Mouse (Mus musculus) liver, embryonic 15.5 days (tissue): ENCODE results near the gene Gm21860. TPM values are rescaled to one million over a fixed set of nuclear protein-coding genes. Genes with fewer than 3 reads are reported as not detected.
A peak's percentile ranks its signal among the peaks of the same experiment; 100 is the strongest.
"Not testable (repeated sequence)": the region's sequence is repeated elsewhere in the genome, so short reads cannot be mapped to it uniquely, and the experiment has no call there.

ENCODE experiments used
- ATAC-seq: fragments of 200-750 bp; cut with Nextera tagmentation; 2 replicates; pipeline ENCODE4 v1.8.0; 2017; ENCODE audit warnings: moderate number of reproducible peaks, mild to moderate bottlenecking, moderate library complexity; ENCODE audit not compliant: insufficient read depth
- H3K27ac ChIP-seq: fragments of 300-500 bp; sonication (generic); replicated peaks from 2 replicates; pipeline ENCODE4 v1.5.1; 2015; ENCODE audit warnings: mild to moderate bottlenecking, inconsistent platforms
- H3K27me3 ChIP-seq: fragments of 300-500 bp; sonication (generic); 2 replicates; pipeline ENCODE4 v1.6.1; 2015; ENCODE audit warnings: mild to moderate bottlenecking, inconsistent platforms
- H3K36me3 ChIP-seq: fragments of 300-500 bp; sonication (generic); replicated peaks from 2 replicates; pipeline ENCODE4 v1.6.1; 2015; ENCODE audit warnings: moderate library complexity, mild to moderate bottlenecking, inconsistent platforms
- H3K4me1 ChIP-seq: fragments of 300-500 bp; sonication (generic); replicated peaks from 2 replicates; pipeline ENCODE4 v1.6.1; 2015; ENCODE audit warnings: inconsistent platforms
- H3K4me2 ChIP-seq: fragments of 300-500 bp; sonication (generic); 2 replicates; pipeline ENCODE4 v1.6.1; 2015; ENCODE audit warnings: moderate library complexity, mild to moderate bottlenecking, inconsistent platforms
- H3K4me3 ChIP-seq: fragments of 300-500 bp; sonication (generic); replicated peaks from 2 replicates; pipeline ENCODE4 v1.5.1; 2015; ENCODE audit warnings: mild to moderate bottlenecking, inconsistent platforms
- H3K9ac ChIP-seq: fragments of 300-500 bp; sonication (generic); 2 replicates; pipeline ENCODE4 v1.6.1; 2015; ENCODE audit warnings: moderate library complexity, mild to moderate bottlenecking, inconsistent platforms
- H3K9me3 ChIP-seq: fragments of 300-500 bp; sonication (generic); replicated peaks from 2 replicates; pipeline ENCODE4 v1.6.1; 2016; ENCODE audit warnings: inconsistent platforms
- WGBS: fragments of 180-500 bp; shearing (Covaris S2); methylation state at CpG from one replicate; pipeline ENCODE4 v1.1.7; 2015; ENCODE audit warnings: mixed read lengths; ENCODE audit not compliant: insufficient replicate concordance; 5-methylcytosine and 5-hydroxymethylcytosine counted together
- polyA plus RNA-seq: library from polyadenylated mRNA; unstranded; fragments of >200 nt; fragmentation: Nextera tagmentation; extraction: Ambion mirVana; gene quantifications from 2 replicates; pipeline ENCODE4 v1.2.1, GENCODE M21; 2015

The Gm21860 gene
- polyA plus RNA-seq, 1 experiment from 2014 or later, result not detected

DNA sequence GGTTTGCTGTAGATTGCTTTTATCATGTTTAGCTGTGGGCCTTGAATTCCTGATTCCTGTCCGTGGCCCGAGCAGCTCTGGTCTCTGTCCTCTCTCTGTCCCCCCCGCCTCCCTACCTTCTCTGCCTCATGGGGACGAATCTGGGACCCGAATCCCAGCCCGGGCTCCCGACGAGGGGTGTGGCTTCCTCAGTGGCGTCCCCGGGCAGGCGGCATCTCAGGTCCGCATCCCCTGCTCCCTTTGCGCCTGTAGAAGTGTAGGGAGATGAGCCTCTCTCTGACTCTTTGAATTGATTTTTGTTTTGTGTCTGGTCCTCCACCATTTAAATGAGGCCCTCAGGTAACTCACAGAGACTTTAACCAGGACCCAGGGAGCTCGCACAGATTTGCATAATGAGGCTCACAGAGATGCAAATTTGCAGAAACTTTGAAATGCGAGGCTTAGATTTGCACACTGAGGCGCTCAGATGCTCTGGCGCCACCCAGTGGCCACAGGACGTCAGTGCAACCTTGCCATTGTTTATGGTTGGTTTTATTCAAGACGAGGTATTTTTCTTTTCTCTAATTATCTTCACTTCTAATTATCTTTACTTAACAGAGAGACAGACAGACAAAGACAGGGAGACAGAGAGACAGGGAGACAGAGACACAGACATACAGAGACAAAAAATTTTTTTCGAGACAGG, 23.6 kb downstream of the Gm21860 start:
- not testable (repeated sequence) for H3K4me3 ChIP-seq, H3K4me2 ChIP-seq, H3K27ac ChIP-seq, H3K9me3 ChIP-seq, H3K36me3 ChIP-seq, H3K9ac ChIP-seq, H3K4me1 ChIP-seq, H3K27me3 ChIP-seq
- WGBS, result 64% methylated on average over 20 of the region's 20 CpGs
- ATAC-seq, result 0 out of 2 replicates have a peak, but pooled peaks have one; percentile 57

DNA sequence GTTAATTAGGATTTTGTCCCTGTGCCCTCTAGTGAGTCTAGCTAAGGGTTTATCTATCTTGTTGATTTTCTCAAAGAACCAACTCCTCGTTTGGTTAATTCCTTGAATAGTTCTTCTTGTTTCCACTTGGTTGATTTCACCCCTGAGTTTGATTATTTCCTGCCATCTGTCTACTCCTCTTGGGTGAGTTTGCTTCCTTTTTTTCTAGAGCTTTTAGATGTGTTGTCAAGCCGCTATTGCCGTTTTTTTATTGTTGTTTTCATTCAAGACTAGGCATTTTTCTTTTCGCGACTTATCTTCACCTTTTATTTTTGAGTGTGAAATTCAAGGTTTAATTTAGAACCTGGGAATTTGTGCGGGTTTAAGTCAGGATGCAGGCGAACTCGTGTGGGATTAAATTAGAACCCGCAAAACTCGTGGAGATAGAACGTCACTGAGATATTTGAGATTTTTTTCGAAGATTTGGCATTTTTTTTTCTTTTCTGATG, 24.8 kb downstream of the Gm21860 start:
- ATAC-seq, H3K36me3 ChIP-seq, H3K4me3 ChIP-seq, H3K9ac ChIP-seq, H3K4me1 ChIP-seq, H3K9me3 ChIP-seq, H3K27ac ChIP-seq, H3K27me3 ChIP-seq, H3K4me2 ChIP-seq: not testable (repeated sequence)
- 60% methylated on average over 12 of the region's 12 CpGs for WGBS

- not testable (repeated sequence) for H3K36me3 ChIP-seq, H3K4me1 ChIP-seq, H3K27ac ChIP-seq, H3K4me2 ChIP-seq, H3K9me3 ChIP-seq, ATAC-seq, H3K4me3 ChIP-seq, H3K9ac ChIP-seq, H3K27me3 ChIP-seq
- 70% methylated on average over 16 of the region's 17 CpGs for WGBS
Observed at GRCm38 (mm10) chrY:90728905-90729256, 25.7 kb downstream of the Gm21860 start.

GRCm38 (mm10) chrY:90728251-90728904, 26.2 kb downstream of the Gm21860 start:
- not testable (repeated sequence) for H3K27me3 ChIP-seq, H3K4me2 ChIP-seq, H3K4me3 ChIP-seq, H3K27ac ChIP-seq, ATAC-seq, H3K4me1 ChIP-seq, H3K9me3 ChIP-seq, H3K9ac ChIP-seq, H3K36me3 ChIP-seq
- WGBS, result 65% methylated on average over 11 of the region's 13 CpGs

DNA sequence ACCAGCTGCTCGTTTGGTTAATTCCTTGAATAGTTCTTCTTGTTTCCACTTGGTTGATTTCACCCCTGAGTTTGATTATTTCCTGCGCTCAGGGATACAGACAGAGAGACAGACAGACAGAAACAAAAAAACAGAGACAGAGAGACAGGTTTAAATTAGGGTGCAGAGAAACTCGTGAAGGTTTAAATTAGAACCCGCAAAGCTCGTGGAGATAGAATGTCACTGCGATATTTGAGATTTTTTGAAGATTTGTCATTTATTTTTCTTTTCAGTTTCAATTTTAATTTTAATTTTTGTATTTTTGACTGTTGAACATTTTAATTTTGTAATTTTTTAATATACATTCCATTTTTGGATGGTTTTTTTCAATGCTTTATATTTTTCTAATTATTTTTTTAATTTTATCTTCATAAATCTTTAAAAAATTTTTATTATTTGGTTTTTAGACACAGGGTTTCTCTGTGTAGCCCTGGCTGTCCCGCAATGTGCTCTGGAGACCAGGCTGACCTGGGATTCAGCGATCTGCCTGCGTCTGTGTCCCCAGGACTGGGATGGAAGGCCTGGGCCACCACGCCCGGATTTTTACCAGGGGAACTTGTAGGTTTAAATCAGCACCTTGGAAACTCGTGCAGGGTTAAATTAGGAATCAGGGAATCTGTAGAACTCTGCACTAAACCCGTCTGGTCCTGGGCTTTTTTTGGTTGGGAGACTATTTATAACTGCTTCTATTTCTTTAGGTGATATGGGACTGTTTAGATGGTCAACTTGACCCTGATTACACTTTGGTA, 27.3 kb downstream of the Gm21860 start:
- H3K4me1 ChIP-seq, H3K27ac ChIP-seq, H3K4me3 ChIP-seq, H3K9ac ChIP-seq, H3K27me3 ChIP-seq, ATAC-seq, H3K36me3 ChIP-seq, H3K4me2 ChIP-seq, H3K9me3 ChIP-seq: not testable (repeated sequence)
- 62% methylated on average over 13 of the region's 13 CpGs for WGBS

DNA sequence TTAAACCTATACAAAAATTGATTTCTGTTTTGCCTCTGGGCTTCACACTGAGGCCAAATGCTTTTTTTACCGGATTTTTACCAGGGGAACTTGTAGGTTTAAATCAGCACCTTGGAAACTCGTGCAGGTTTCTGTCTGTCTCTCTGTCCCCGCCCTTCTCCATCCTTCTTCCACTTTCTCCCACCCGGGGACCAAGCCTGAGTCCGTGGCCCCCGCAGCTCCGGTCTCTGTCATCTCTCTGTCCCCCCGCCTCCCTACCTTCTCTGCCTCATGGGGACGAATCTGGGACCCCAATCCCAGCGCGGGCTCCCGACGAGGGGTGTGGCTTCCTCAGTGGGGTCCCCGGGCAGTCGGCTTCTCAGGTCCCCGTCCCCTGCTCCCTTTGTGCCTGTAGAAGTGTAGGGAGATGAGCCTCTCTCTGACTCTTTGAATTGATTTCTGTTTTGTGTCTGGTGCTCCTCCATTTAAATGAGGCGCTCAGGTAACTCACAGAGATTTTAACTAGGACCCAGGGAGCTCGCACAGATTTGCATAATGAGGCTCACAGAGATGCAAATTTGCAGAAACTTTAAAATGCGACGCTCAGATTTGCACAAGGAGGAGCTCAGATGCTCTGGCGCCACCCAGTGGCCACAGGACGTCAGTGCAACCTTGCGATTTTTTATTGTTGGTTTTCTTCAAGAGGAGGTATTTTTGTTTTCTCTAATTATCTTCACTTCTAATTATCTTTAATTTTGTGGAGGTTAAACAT, 28.7 kb downstream of the Gm21860 start:
- H3K4me1 ChIP-seq, ATAC-seq, H3K36me3 ChIP-seq, H3K9me3 ChIP-seq, H3K27ac ChIP-seq, H3K27me3 ChIP-seq, H3K4me2 ChIP-seq, H3K4me3 ChIP-seq, H3K9ac ChIP-seq: not testable (repeated sequence)
- WGBS, result 72% methylated on average over 21 of the region's 23 CpGs

- not testable (repeated sequence) for H3K4me2 ChIP-seq, H3K4me1 ChIP-seq, H3K27me3 ChIP-seq, ATAC-seq, H3K9me3 ChIP-seq, H3K9ac ChIP-seq, H3K36me3 ChIP-seq, H3K4me3 ChIP-seq, H3K27ac ChIP-seq
- 71% methylated on average over 10 of the region's 10 CpGs for WGBS
Observed at GRCm38 (mm10) chrY:90725166-90725565, 29.5 kb downstream of the Gm21860 start.

DNA sequence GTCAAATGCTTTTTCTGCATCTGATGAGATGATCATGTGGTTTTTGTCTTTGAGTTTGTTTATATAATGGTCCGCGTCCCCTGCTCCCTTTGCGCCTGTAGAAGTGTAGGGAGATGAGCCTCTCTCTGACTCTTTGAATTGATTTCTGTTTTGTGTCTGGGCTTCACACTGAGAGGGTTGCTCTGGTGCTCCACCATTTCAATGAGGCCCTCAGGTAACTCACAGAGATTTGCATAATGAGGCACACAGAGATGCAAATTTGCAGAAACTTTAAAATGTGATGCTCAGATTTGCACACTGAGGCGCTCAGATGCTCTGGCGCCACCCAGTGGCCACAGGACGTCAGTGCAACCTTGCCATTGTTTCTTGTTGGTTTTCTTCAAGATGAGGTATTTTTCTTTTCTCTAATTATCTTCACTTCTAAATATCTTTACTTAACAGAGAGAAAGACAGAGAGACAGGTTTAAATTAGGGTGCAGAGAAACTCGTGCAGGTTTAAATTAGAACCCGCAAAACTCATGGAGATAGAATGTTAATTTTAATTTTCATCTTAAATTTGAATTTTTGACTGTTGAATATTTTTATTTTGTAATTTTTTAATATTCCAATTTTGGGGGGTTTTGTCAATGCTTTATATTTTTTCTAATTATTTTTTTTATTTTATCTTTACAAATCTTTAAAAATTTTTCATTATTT, 30.5 kb downstream of the Gm21860 start:
- not testable (repeated sequence) for H3K4me1 ChIP-seq, H3K9ac ChIP-seq, H3K4me2 ChIP-seq, H3K4me3 ChIP-seq, H3K36me3 ChIP-seq, H3K27ac ChIP-seq, H3K9me3 ChIP-seq, H3K27me3 ChIP-seq
- WGBS, result 50% methylated on average over 8 of the region's 8 CpGs
- peak; percentile 75 for ATAC-seq

GRCm38 (mm10) chrY:90723336-90723987, 31.2 kb downstream of the Gm21860 start:
- not testable (repeated sequence) for H3K36me3 ChIP-seq, H3K9me3 ChIP-seq, H3K4me1 ChIP-seq, H3K9ac ChIP-seq, H3K27ac ChIP-seq, H3K4me3 ChIP-seq, H3K4me2 ChIP-seq, H3K27me3 ChIP-seq
- WGBS, result 59% methylated on average over 9 of the region's 9 CpGs
- peak; percentile 62 for ATAC-seq

DNA sequence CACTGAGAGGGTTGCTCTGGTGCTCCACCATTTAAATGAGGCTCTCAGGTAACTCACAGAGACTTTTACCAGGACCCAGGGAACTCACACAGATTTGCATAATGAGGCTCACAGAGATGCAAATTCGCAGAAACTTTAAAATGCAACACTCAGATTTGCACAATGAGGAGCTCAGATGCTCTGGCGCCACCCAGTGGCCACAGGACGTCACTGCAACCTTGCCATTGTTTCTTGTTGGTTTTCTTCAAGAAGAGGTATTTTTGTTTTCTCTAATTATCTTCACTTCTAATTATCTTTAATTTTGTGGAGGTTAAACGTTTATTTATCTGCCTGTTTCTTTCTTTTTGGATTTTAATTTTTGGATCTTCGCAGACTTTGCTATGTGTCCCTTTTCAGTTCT, 34.1 kb downstream of the Gm21860 start:
- 24% methylated on average over 5 of the region's 5 CpGs for WGBS
- not testable (repeated sequence) for H3K4me2 ChIP-seq, H3K27me3 ChIP-seq, H3K9ac ChIP-seq, H3K4me3 ChIP-seq, ATAC-seq, H3K4me1 ChIP-seq, H3K9me3 ChIP-seq, H3K27ac ChIP-seq, H3K36me3 ChIP-seq
